Mouse (Mus musculus) brown adipose tissue, adult 24 weeks (tissue): ENCODE results near the gene Hormad1. TPM values are rescaled to one million over a fixed set of nuclear protein-coding genes. Genes with fewer than 3 reads are reported as not detected.

Source experiments
- H3K27ac ChIP-seq: fragments of 200-500 bp; replicated peaks from 2 replicates; pipeline ENCODE4 v1.5.1; 2012; ENCODE audit warnings: low read depth, mild to moderate bottlenecking, low read length
- H3K4me1 ChIP-seq: fragments of 200-500 bp; 2 replicates; pipeline ENCODE4 v1.6.1; 2012; ENCODE audit warnings: low read length, mixed read lengths; ENCODE audit not compliant: control insufficient read depth, insufficient read depth, insufficient read length
- H3K4me3 ChIP-seq: fragments of 200-500 bp; 2 replicates; pipeline ENCODE4 v1.5.1; 2012; ENCODE audit warnings: low read depth, mild to moderate bottlenecking, low read length, moderate library complexity; ENCODE audit not compliant: insufficient read depth
- polyA plus RNA-seq: library from polyadenylated mRNA; stranded (reverse); fragments of >200 nt; gene quantifications from 2 replicates; pipeline ENCODE4 v1.2.4, GENCODE M21; 2012; ENCODE audit not compliant: missing spikeins, insufficient read depth, insufficient read length

Gene Hormad1
- polyA plus RNA-seq, result not detected in 2 replicates

- Histone ChIP-seq H3K4me1 (no peaks in the 10 kb centered on the region), H3K27ac (no peak within 1 kb of the TSS), H3K4me3 (no peak within 1 kb of the TSS)
These were observed at the start of gene Hormad1 for GRCm38 (mm10) chr3:95559437-95559836. Gene Hormad1 (plus strand): TSS chr3:95559677.

- no peak overlapping the region for H3K27ac ChIP-seq
- no peak overlapping the region for H3K4me3 ChIP-seq
These were observed 47.8 kb upstream of the Hormad1 start for GRCm38 (mm10) chr3:95511611-95512180.

GRCm38 (mm10) chr3:95516614-95517041, 42.8 kb upstream of the Hormad1 start:
- Histone ChIP-seq H3K4me1 (no peaks in the 10 kb centered on the region), H3K4me3 (no peak overlapping the region), H3K27ac (no peak overlapping the region)

More at GRCm38 (mm10) chr3:95511611-95512180, 47.8 kb upstream of the Hormad1 start:
- no peaks in the 10 kb centered on the region for H3K4me1 ChIP-seq

DNA sequence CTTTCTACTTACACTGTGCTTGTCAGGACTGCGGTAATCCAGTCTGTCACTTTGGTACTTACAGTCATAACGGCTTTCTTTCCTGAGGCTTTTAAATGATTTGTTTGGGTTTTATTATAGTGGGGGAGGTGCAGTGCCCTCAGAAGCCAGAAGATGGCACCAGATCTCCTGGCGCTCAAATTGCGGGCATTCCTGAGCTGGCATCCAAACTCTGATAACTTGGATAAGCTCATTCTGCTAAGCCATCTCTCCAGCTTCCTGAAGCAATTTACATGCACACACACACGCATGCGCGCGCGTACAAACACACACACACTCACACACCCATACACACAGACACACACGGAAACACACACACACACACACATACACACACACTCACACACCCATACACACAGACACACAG, 42.0 kb upstream of the Hormad1 start:
- no peak overlapping the region for H3K4me3 ChIP-seq
- H3K27ac ChIP-seq, result 0 out of 2 replicates have a peak overlapping the region, but pooled peaks have one; percentile 6

DNA sequence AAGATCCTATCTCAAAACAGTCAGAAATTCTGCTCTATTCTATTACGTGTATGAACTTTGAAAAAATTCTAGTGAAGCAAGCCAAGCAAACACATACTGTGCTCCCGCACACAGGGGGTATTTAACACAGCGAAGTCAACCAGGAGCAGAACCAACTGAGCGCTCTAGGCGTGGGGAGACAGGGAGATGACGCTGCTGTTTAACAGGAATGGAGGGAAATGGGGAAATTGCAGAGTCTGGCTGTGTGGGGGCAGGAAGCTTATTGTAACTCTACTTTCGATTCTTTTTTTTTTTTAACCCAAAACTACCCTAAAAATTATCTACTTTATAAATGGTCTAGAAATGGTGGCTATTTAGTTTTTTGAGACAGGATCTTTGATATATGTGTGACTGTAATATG, 40.6 kb upstream of the Hormad1 start:
- Histone ChIP-seq H3K27ac (no peak overlapping the region), H3K4me3 (no peak overlapping the region), H3K4me1 (no peaks in the 10 kb centered on the region)

More for the DNA sequence above, 42.0 kb upstream of the Hormad1 start:
- H3K4me1 ChIP-seq, result no peaks in the 10 kb centered on the region

DNA sequence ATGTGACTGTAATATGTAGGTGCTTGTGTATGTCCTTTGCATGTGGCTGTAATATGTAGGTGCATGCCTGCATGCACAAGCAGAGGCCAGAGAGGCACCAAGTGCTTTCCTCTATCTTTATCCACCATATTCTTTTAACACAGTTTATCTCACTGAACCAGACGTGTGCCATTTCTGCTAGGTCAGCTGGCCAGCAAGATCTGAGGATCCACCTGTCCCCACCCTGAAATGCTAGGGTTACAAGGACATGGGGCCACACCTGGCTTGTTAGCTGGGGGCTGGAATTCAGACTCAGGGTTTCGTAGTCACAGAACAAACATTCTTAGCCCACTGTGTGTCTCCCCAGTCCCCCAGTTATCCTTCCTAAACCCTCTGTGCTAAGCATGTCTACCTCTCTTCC, 40.2 kb upstream of the Hormad1 start:
- Histone ChIP-seq H3K27ac (no peak overlapping the region), H3K4me3 (no peak overlapping the region), H3K4me1 (no peaks in the 10 kb centered on the region)

GRCm38 (mm10) chr3:95520100-95520499, 39.4 kb upstream of the Hormad1 start:
- H3K4me1 ChIP-seq, result no peaks in the 10 kb centered on the region
- no peak overlapping the region for H3K4me3 ChIP-seq
- peak overlapping the region; percentile 53; the same call in 1 of the 2 replicates for H3K27ac ChIP-seq

- no peaks in the 10 kb centered on the region for H3K4me1 ChIP-seq
- H3K27ac ChIP-seq, result peak overlapping the region; percentile 64
- no peak overlapping the region for H3K4me3 ChIP-seq
These were observed 38.3 kb upstream of the Hormad1 start for GRCm38 (mm10) chr3:95521168-95521567.

DNA sequence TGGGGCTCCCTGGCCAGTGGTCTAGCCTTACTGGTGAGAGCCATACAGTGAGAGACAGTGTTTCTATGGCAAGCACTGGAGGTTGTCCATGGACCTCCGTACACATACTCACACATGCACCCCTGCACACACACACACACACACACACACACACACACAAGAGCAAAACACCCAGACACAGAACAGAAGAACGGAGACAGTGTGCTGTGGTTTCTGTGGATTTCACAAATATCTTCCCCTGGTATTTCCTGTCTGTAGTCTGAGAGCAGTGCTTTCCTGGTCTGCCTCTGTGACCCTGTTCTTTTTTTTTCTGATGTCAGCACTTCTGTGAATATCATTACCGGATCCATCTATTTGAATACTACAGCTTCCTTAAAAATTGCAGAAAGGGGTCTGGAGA, 35.8 kb upstream of the Hormad1 start:
- H3K4me1 ChIP-seq, result no peaks in the 10 kb centered on the region
- H3K4me3 ChIP-seq, result no peak overlapping the region
- no peak overlapping the region for H3K27ac ChIP-seq

DNA sequence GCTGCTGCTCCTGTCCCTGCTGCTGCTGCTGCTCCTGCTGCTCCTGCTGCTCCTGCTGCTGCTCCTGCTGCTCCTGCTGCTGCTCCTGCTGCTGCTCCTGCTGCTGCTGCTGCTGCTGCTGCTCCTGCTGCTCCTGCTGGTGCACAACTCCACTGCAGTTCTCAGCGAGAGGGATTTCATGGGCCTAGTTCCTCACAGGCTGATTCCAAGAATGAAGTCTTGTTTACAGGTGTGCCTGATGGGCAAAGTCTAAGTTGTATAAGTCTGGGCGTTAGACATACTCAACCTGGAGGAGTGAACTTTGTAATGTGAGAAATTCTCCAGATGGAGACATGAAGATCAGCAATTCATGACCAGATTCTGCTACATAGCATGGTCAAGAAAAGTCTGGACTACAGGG, 34.8 kb upstream of the Hormad1 start:
- Histone ChIP-seq H3K4me1 (no peaks in the 10 kb centered on the region), H3K4me3 (no peak overlapping the region), H3K27ac (no peak overlapping the region)

DNA sequence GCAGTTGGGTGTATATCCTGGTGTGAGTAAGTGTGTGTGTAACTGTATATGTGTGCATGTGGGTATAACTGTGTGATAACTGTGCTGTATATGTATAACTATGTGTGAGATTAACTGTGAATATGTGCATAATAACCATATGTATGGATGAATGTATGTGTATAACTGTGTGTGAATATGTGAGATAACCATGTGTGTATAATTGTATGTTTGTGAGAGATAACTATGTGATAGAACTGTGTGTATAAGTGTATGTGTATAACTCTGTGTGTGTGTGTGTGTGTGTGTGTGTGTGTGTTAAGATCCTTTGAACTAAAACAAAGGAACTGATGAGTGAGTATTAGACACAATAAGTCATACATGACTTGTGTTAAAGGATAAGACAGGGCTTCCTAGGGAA, 33.4 kb upstream of the Hormad1 start:
- H3K4me1 ChIP-seq, result no peaks in the 10 kb centered on the region
- no peak overlapping the region for H3K4me3 ChIP-seq
- no peak overlapping the region for H3K27ac ChIP-seq

DNA sequence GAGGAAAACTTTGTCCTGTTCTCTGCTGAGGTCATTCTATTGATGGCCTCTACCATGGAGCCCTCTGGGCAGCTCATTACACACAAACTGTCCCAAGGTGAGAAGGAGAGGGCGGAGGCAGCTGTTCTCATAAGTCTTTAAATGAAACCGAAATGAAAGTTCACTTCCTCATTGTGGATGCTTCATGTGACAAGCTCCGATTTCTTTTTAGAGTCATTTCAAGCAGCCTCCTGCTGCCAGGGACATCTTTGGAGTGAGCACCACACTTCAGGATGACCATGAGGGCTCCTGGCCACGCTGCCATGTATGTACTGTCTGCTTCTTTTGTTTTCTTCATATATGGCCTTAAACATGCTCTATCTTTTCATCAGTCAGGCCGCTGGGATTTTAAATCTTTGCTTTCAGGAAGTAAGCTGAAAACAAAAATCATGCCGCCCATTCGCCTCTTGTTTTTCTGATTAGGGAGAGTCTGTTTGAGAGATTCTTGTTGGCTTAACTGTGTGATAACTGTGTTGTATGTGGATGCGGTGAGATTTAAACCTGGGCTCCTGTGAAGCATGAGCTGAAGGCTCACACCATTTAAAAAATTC, 32.8 kb upstream of the Hormad1 start, which contains the start of gene Ctss:
Gene Ctss (plus strand): TSS at position 165 of the 590 bp plus-strand sequence.
- Histone ChIP-seq H3K4me1 (no peaks in the 10 kb centered on the region), H3K27ac (peak within 1 kb of the TSS; percentile 34), H3K4me3 (peak within 1 kb of the TSS; percentile 32)

GRCm38 (mm10) chr3:95529814-95530213, 29.7 kb upstream of the Hormad1 start:
- H3K4me3 ChIP-seq, result peak overlapping the region; percentile 27; the same call in 1 of the 2 replicates
- H3K27ac ChIP-seq, result peak overlapping the region; percentile 76
- no peaks in the 10 kb centered on the region for H3K4me1 ChIP-seq

GRCm38 (mm10) chr3:95531025-95531424, 28.5 kb upstream of the Hormad1 start:
- H3K27ac ChIP-seq, result no peak overlapping the region
- H3K4me3 ChIP-seq, result no peak overlapping the region
- H3K4me1 ChIP-seq, result no peaks in the 10 kb centered on the region

DNA sequence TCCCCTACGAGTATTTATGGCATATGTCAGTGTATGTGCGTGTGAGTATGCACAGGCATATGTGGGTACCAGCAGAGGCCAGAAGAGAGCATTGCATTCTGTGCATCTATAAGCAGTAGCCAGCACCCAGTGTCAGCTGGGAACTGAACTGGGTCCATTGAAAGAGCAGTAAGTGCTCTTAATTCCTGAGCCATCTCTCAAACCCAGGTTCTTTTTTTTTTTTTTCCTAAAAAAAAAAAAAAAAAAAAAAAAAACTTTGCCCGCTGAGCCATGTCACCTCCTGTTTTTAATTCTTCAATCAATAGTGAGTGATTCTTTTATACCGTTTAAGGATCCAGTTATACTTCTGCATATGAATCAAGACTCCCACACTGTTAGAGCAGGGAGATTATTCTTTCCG, 26.1 kb upstream of the Hormad1 start:
- no peak overlapping the region for H3K27ac ChIP-seq
- no peaks in the 10 kb centered on the region for H3K4me1 ChIP-seq
- no peak overlapping the region for H3K4me3 ChIP-seq

DNA sequence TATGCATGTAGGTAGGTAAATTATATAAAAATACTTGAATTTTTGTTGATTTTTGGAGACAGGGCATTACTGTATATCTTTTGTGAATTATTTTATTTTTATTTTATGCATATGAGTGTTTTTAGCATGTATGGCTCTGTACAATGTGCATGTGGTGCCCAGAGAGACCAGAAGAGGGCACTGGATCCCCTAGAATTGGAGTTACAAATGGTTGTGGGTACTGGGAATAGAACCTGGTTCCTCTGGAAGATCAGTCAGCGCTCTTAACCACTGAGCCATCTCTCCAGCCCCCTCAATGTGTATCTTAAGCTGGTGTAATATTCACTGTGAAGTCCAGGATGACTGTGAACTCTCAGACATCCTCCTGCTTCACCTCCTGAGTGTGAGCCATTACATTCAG, 24.6 kb upstream of the Hormad1 start:
- Histone ChIP-seq H3K4me1 (no peaks in the 10 kb centered on the region), H3K4me3 (no peak overlapping the region), H3K27ac (no peak overlapping the region)
